Mouse (Mus musculus) erythroid progenitor cell, adult 5-6 weeks (primary cell): Measurements from ENCODE around the gene Xkrx. TPM values are rescaled to one million over a fixed set of nuclear protein-coding genes. Genes with fewer than 3 reads are reported as not detected.

Experiments used
- total RNA-seq, 2 experiments: library from RNA; stranded (forward) in 1 of 2; stranded (reverse) in 1 of 2; fragments of 150-400 nt in 1 of 2; fragments of 186-747, 209-891 nt in 1 of 2; gene quantifications; 2 replicates each; pipeline versions ENCODE4 v1.2.3 to v1.2.4; 2015 to 2017; ENCODE audit warnings: low replicate concordance in 2 of 2

The Xkrx gene
- total RNA-seq, 2 experiments from 2014 or later = not detected

Other genes with a start within 250 kb of the Xkrx start
- 0.84 and 1.1 TPM in 2 replicates for gene Sytl4, start 180.3 kb downstream of the Xkrx start, total RNA-seq (2015; ENCODE audit: low replicate concordance)
- 1.3 TPM in 1 of 2 replicates, not detected in the other for gene Sytl4, start 180.3 kb downstream of the Xkrx start, total RNA-seq (2017; ENCODE audit: low replicate concordance)
- 29.2 and 41.5 TPM in 2 replicates for gene Cstf2, start 102.9 kb downstream of the Xkrx start, total RNA-seq (2015; ENCODE audit: low replicate concordance)
- 19.5 and 61.5 TPM in 2 replicates for gene Cstf2, start 102.9 kb downstream of the Xkrx start, total RNA-seq (2017; ENCODE audit: low replicate concordance)
- not detected in 2 replicates for gene Arl13a, start 25.4 kb upstream of the Xkrx start, total RNA-seq (2015; ENCODE audit: low replicate concordance)
- not detected in 2 replicates for gene Arl13a, start 25.4 kb upstream of the Xkrx start, total RNA-seq (2017; ENCODE audit: low replicate concordance)
- gene Nox1, start 59.9 kb upstream of the Xkrx start, total RNA-seq (2015; ENCODE audit: low replicate concordance) = not detected in 2 replicates
- not detected in 2 replicates for gene Nox1, start 59.9 kb upstream of the Xkrx start, total RNA-seq (2017; ENCODE audit: low replicate concordance)
- gene Trmt2b, start 114.9 kb upstream of the Xkrx start, total RNA-seq (2015; ENCODE audit: low replicate concordance) = 10.5 and 12.6 TPM in 2 replicates
- gene Trmt2b, start 114.9 kb upstream of the Xkrx start, total RNA-seq (2017; ENCODE audit: low replicate concordance) = 7.7 and 8.0 TPM in 2 replicates
- not detected in 2 replicates for gene Tmem35a, start 133.1 kb upstream of the Xkrx start, total RNA-seq (2015; ENCODE audit: low replicate concordance)
- not detected in 2 replicates for gene Tmem35a, start 133.1 kb upstream of the Xkrx start, total RNA-seq (2017; ENCODE audit: low replicate concordance)
- gene Cenpi, start 146.0 kb upstream of the Xkrx start, total RNA-seq (2015; ENCODE audit: low replicate concordance) = 77.1 and 113 TPM in 2 replicates
- 58.4 and 61.5 TPM in 2 replicates for gene Cenpi, start 146.0 kb upstream of the Xkrx start, total RNA-seq (2017; ENCODE audit: low replicate concordance)
- 2.2 and 6.7 TPM in 2 replicates for gene Drp2, start 242.5 kb upstream of the Xkrx start, total RNA-seq (2015; ENCODE audit: low replicate concordance)
- gene Drp2, start 242.5 kb upstream of the Xkrx start, total RNA-seq (2017; ENCODE audit: low replicate concordance) = 3.9 and 4.4 TPM in 2 replicates